Mouse (Mus musculus) naive thymus-derived CD4-positive, alpha-beta T cell, adult 2 months (primary cell): ENCODE data around the gene Pak6.

ENCODE experiments used
- DNase-seq: peaks from one replicate; pipeline ENCODE4 v3.0.0-alpha.2; 2011; ENCODE audit warnings: low read depth

The Pak6 gene

GRCm38 (mm10) chr2:118664975-118665516 is 1.9 kb downstream of the Pak6 start:
- DNase-seq = no peak

DNA sequence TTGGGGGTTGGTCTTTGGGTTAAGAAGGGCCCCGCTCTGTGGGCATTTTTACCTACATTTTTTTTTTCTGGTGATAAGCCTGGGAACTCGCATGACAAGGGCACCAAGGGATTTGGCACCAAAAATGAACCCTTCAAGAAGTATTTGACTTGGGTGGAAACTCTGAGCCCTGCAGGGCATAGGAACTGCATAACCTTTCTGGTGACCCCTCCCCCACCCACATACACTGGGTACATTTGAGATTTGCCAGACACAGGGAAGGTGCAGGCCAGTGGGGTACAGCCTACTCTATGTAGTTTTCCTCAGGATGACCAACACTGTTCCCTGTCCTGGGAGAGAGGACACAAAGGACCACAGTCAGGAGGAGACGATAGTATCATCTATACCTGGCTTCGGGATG is 2.5 kb downstream of the Pak6 start:
- no peak for DNase-seq

DNA sequence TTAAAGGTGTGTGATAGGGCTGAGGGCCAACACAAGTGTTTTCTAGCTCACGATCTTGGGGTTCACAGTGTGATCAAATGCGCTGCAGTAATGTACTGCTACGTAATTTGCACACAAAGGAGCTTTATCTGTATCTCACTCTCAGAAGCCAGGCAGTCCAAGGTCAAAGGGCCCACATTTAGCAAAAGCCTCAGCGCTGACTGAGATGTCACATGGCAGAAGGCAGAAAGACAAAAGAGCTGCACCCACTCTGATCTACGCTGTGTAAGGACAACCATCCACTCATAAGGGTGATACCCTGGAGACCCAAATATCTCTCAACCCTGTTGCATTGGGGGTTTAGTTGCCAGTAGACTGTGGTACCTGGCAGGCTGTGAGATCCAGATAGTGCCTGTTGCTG is 4.1 kb downstream of the Pak6 start:
- DNase-seq = no peak

DNA sequence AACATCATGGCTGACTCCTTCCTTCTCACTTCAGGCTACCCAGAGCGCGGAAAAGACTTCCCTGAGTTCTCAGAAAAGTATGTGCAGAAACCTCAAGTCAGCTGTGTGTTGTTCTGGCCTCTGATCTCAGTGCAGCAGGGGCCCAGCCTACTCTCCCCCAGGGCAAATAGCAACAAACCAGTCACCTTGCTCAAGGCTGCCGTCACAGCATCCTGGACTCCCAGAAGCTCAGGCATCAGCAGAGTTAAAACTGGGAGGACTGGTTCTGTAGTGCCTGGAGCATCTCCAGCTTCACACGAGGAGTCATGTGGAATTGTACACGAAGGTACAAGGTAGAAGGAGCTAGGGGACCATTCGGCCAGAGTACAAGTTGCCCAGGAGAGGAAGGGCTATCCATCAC is 6.1 kb downstream of the Pak6 start:
- DNase-seq = no peak

GRCm38 (mm10) chr2:118669785-118670184 is 6.7 kb downstream of the Pak6 start:
- no peak for DNase-seq

DNA sequence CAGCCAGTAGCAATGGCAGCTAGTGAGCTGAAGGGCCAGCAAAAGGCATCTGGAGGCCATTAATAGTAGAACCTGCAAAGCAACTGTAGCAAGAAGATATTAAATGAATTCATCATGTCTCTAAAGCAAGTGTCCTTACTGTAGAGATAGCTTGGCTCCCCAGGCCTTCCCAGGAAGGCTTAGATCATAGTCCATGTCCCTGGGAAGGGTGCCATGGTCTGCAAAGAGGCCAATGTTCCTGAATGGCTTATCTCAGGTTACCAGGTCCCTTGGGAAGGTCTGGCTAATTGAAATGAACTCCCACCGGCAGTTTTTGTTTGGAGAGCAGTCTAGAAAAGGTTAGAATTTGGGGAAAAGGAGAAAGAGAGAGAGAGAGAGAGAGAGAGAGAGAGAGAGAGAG is 8.6 kb downstream of the Pak6 start:
- no peak for DNase-seq

DNA sequence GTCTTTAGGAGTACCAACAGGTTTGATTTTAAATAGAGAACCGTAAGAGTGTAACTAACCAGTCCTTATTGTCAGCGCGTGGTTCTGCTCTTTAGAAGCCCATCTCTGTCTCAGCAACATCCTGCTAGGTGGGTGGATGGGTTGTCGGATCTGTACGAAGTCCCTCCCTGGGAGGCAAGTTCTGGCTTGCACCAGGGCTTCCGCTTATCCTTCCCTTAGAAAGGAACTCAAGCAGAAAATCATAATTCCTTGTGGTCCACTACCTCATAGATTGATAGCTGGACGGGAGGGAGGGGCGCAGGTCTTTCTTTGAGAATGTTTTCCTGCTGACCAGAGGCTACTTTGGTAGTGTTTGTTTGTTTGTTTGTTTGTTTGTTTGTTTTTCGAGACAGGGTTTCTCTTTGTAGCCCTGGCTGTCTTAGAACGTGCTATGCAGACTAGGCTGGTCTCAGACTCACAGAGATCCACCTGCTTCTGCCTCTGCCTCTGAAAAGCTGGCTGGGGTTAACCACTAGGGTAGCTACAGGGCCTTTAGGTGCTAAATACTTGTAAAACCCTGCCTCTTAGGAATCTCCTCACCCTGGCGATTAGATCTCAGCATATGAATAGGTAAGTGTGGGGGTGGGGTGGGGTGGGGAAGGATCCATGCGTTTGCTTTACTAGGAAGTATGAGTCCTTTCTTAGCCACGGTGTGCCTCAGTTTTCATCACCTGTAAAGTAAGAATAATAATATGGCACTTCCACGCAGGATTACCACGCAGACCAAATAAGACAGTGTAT is 10.8 kb downstream of the Pak6 start:
- no peak for DNase-seq

- DNase-seq = no peak
These were observed 11.4 kb downstream of the Pak6 start for GRCm38 (mm10) chr2:118674500-118674899.

- peak; percentile 45 for DNase-seq
These were observed 14.0 kb downstream of the Pak6 start for GRCm38 (mm10) chr2:118676839-118677741.

- DNase-seq = no peak
These were observed 14.7 kb downstream of the Pak6 start for GRCm38 (mm10) chr2:118677817-118678216.

DNA sequence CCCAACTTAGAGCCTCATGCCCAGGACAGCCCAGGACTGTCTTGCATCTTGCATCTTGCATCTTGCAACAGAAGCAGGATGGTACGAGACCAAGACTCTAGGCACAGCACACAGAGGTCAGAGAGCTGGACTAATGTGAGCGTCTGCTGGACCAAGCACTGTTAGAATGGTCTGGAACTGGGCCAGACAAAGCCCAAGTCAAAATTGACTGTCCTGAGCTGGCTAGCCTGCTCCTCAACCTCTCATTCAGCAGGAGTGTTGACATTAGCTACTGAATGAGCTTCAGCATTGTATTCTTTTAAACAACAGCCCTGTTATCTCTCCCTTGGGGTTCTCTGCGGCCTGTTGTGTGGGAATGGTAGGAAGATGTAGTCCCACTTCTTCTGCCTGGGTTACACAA is 16.5 kb downstream of the Pak6 start:
- no peak for DNase-seq

DNA sequence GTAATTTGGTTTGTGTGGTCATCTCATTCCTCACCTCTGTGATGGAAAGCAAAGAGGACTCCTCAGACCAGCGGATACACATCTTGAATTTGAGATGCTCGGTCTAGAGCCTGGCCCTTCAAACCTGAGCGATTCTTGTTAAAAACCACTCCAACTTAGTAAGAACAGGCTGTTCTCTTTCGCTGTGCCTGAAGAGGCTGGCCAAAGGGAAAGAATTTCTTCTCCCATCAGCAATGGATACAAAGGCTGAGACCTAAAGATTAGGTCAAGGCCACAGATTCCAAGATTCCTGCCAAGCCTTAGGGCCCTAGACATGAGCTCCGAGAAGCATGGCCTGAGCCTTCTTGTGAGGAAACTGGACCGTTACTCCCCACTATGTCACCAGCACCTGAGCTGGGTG is 17.8 kb downstream of the Pak6 start:
- no peak for DNase-seq

DNA sequence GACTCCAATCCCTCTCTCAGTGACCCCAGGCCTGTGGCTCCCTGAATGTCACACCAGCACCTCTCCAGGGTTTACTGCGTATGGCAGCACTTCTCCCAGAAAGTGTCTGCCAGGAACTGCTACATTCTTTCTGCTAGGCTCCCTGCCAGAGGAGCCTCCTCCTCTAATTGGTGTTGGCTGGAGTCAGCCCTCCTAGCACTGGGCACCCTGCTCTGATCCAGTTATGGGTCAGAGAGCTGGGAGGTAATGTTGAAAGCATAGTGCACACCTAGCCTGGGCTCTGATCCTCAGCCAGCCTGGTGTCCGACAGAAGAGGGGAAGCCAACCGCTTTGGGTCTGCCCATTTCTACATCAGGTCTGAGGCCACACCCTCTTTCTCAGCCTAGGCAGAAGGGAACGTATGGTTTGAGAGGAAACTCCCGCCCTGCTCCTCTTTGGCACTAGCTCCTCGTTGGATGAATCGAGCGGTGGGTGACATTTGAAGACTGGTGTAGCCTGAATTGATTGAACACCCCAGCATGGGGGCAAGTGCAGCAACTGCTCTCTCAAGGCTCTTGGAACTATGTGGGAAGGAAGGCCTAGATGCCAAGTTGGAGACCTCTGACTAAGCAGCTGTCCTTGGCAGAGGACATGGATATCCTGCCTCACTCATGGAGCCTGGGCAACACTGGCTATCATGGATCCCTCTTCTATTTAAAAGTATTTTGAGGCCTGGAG is 19.6 kb downstream of the Pak6 start:
- DNase-seq = no peak

DNA sequence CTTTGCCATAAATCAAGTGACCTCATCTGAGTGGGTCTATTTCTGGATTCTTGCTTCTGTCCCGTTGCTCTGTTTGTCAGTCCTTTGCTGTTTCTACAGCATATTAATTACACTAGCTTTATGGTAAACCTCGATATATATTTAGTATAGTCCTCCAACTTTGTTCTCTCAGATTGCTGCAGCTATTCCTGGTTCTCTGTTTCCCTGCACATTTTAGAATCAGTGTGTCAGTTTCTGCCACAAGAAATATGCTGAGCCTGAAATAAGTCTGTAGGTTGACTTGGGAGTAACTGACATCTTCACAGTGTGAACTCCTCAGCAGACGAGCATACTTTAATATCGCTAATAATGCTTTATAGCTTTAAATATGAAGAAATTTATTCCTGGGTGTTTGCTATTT is 22.0 kb downstream of the Pak6 start:
- no peak for DNase-seq

GRCm38 (mm10) chr2:118686693-118687092 is 23.6 kb downstream of the Pak6 start:
- DNase-seq = no peak

- no peak for DNase-seq
These were observed 24.7 kb downstream of the Pak6 start for GRCm38 (mm10) chr2:118687791-118688190.

GRCm38 (mm10) chr2:118689875-118690274 is 26.8 kb downstream of the Pak6 start:
- DNase-seq = no peak

GRCm38 (mm10) chr2:118693370-118693966 is 30.4 kb downstream of the Pak6 start:
- DNase-seq = no peak

DNA sequence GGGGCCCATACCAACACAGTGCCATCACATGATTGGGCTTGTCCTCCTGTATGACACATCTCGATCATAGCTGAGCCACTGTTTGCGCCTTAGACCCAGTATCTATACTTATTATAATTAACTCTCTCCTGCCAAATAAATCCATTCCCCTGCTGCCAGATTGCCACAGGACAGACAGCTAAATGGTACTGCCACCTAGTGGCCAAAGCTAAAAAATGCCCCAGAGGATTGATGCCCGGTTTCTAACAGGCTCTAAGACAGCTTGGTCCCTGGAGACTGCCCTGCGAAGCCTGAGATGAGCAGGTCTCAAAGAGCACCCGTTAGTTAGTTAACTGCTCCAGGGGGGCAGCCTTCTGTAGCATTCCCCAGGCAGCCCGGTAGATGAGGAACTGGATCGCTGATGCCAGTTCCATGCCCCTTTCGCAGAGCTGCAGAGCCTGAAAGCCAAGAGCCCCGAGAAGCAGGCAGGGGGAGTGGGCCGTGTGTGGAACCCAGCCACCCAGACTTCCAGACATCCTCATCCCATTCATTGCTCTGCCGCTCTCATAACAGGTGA is 32.7 kb downstream of the Pak6 start:
- DNase-seq = peak; percentile 87

DNA sequence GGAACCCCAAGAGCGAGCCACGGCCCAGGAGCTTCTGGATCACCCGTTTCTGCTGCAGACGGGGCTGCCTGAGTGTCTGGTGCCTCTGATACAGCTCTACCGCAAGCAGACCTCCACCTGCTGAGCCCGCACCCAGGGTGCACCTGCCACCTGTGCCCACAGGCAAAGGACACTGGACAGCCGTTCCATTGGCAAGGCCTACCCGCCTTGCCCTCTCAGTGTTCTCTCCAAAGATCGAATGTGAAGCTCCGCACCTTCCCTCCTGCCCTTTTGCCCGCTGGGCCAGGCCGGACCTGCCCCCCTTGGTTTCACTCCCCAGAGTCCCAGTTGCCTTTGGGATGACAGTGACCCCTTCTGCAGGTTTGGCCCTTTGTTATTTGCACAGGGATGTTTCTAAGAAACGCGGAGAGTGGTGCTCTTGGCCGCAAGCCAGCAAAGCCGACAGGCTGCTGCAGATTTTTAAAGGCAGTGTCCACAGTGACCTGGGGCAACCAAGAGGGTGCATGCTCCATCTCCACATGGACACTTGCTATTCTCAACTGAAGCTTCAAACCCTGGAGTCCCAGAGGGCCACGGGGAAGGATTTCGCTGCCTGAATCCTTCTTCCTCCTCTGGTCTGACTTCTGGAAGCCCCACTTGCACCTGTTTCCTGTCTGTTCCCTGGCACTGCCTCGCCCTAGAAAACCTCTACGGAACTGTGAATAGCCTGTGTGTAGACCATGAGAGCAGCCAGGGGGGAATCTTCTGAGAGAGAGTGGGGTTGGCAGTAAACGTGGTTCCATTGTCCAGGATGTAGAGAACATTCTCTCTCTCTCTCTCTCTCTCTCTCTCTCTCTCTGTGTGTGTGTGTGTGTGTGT is 33.6 kb downstream of the Pak6 start:
- DNase-seq = peak; percentile 45
